Mouse (Mus musculus) heart, embryonic 14.5 days (tissue): Measurements from ENCODE around the gene Ninj1. TPM values are rescaled to one million over a fixed set of nuclear protein-coding genes. Genes with fewer than 3 reads are reported as not detected.

Experiments used
- ATAC-seq: fragments of 200-750 bp; cut with Nextera tagmentation; 2 replicates; pipeline ENCODE4 v1.8.0; 2017; ENCODE audit warnings: low read depth, moderate TSS enrichment; ENCODE audit not compliant: insufficient number of reproducible peaks, insufficient read depth, low FRiP score
- H3K27ac ChIP-seq, 2 experiments: fragments of 200-500 bp in 1 of 2; fragments of 300-500 bp in 1 of 2; sonication (generic) in 1 of 2; replicated peaks in 1 of 2; 2 replicates each; pipeline ENCODE4 v1.5.1; 2012 to 2014; ENCODE audit warnings: low read depth in 2 of 2, low read length in 2 of 2, control low read depth in 1 of 2, mild to moderate bottlenecking in 1 of 2, mixed read lengths in 1 of 2; ENCODE audit not compliant: control insufficient read depth in 1 of 2, insufficient read depth in 1 of 2
- H3K27me3 ChIP-seq: fragments of 300-500 bp; sonication (generic); 2 replicates; pipeline ENCODE4 v1.6.1; 2014; ENCODE audit warnings: mild to moderate bottlenecking, low read length, control low read depth; ENCODE audit not compliant: control insufficient read depth, insufficient read depth
- H3K36me3 ChIP-seq: fragments of 300-500 bp; sonication (generic); 2 replicates; pipeline ENCODE4 v1.6.1; 2014; ENCODE audit warnings: mild to moderate bottlenecking, control low read depth, low read length, mixed read lengths; ENCODE audit not compliant: control insufficient read depth, insufficient read depth
- H3K4me1 ChIP-seq, 2 experiments: fragments of 200-500 bp in 1 of 2; fragments of 300-500 bp in 1 of 2; sonication (generic) in 1 of 2; 2 replicates each; pipeline ENCODE4 v1.6.1; 2012 to 2014; ENCODE audit warnings: low read length in 2 of 2, control low read depth in 1 of 2, mixed read lengths in 1 of 2; ENCODE audit not compliant: control insufficient read depth in 2 of 2, insufficient read depth in 2 of 2
- H3K4me2 ChIP-seq: fragments of 300-500 bp; sonication (generic); 2 replicates; pipeline ENCODE4 v1.6.1; 2014; ENCODE audit warnings: mild to moderate bottlenecking, low read length
- H3K4me3 ChIP-seq, 2 experiments: fragments of 200-500 bp in 1 of 2; fragments of 300-500 bp in 1 of 2; sonication (generic) in 1 of 2; 2 replicates each; pipeline ENCODE4 v1.5.1; 2012 to 2014; ENCODE audit warnings: low read length in 2 of 2, mild to moderate bottlenecking in 2 of 2, control low read depth in 1 of 2, low read depth in 1 of 2, moderate library complexity in 1 of 2; ENCODE audit not compliant: control insufficient read depth in 1 of 2, insufficient read depth in 1 of 2
- H3K9ac ChIP-seq: fragments of 300-500 bp; sonication (generic); 2 replicates; pipeline ENCODE4 v1.6.1; 2014; ENCODE audit warnings: mild to moderate bottlenecking, low read length
- H3K9me3 ChIP-seq: fragments of 300-500 bp; sonication (generic); 2 replicates; pipeline ENCODE4 v1.6.1; 2016; ENCODE audit warnings: low read length, control low read depth; ENCODE audit not compliant: control insufficient read depth
- WGBS: fragments of 180-500 bp; shearing (Covaris S2); extraction: QIAGEN DNeasy Blood & Tissue Kit; methylation state at CpG from one replicate; pipeline ENCODE4 v1.1.7; 2014; 5-methylcytosine and 5-hydroxymethylcytosine counted together
- polyA plus RNA-seq: library from polyadenylated mRNA; unstranded; fragments of >200 nt; fragmentation: Nextera tagmentation; extraction: Ambion mirVana; gene quantifications from 2 replicates; pipeline ENCODE4 v1.2.1, GENCODE M21; 2014

Ninj1 gene
- polyA plus RNA-seq, 1 experiment from 2014 or later: 87.7 TPM

GRCm38 (mm10) chr13:49212711-49213500, 25.6 kb downstream of the Ninj1 start:
- 82% methylated on average over 4 of the region's 4 CpGs for WGBS
- Histone ChIP-seq H3K4me2 (no peak overlapping the region), H3K4me3 (no peak overlapping the region), H3K4me1 (peaks cover 32 to 40% of the 10 kb centered on the region in 2 experiments), H3K27ac (0 out of 4 replicates have a peak overlapping the region, but pooled peaks of 1 of the 2 experiments have one; percentile 42), H3K27me3 (no peaks in the 10 kb centered on the region), H3K9me3 (no peaks in the 10 kb centered on the region), H3K36me3 (peaks cover under 1% of the 10 kb centered on the region), H3K9ac (no peak overlapping the region)
- ATAC-seq: no peak

DNA sequence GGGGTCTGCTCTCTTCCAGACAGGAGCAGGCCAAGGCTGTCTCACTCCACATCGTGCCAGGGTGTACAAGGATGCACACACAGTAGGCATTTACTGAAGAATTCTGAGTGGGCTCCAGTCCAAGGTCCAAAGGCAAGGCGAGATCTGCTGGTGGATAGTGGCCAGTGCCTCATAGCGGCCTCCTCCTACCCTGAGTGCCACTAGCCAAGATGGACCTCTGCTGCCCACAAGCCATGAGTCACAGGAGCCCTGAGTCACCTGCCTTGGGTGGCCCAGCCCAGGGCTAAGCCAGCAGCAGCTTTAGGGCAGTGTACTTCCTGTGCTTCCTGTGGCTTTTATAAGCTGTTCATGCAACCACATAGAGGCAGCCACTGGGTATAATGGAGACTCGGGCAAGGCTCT, 26.2 kb downstream of the Ninj1 start:
- 55% methylated on average over 4 of the region's 4 CpGs for WGBS
- Histone ChIP-seq H3K27me3 (no peaks in the 10 kb centered on the region), H3K9me3 (no peaks in the 10 kb centered on the region), H3K9ac (peak overlapping the region; percentile 41; the same call in 1 of the 2 replicates), H3K27ac (peak overlapping the region in 1 of 2 experiments; percentile 42; a peak in 2 of 4 replicates), H3K4me1 (peaks cover 32 to 40% of the 10 kb centered on the region in 2 experiments), H3K4me3 (no peak overlapping the region), H3K4me2 (peak overlapping the region; percentile 38), H3K36me3 (no peaks in the 10 kb centered on the region)
- ATAC-seq: no peak

- Histone ChIP-seq H3K4me1 (peaks cover 32 to 40% of the 10 kb centered on the region in 2 experiments), H3K36me3 (no peaks in the 10 kb centered on the region), H3K4me2 (peak overlapping the region; percentile 86), H3K27ac (no peak overlapping the region), H3K9ac (peak overlapping the region; percentile 93), H3K9me3 (no peaks in the 10 kb centered on the region), H3K4me3 (peak overlapping the region in 1 of 2 experiments; percentile 86; a peak in 2 of 4 replicates), H3K27me3 (no peaks in the 10 kb centered on the region)
- no peak for ATAC-seq
- 74% methylated on average over 3 of the region's 3 CpGs for WGBS
These were observed 27.2 kb downstream of the Ninj1 start for GRCm38 (mm10) chr13:49214454-49214853.

GRCm38 (mm10) chr13:49215128-49215503, 27.8 kb downstream of the Ninj1 start:
- H3K36me3 ChIP-seq: no peaks in the 10 kb centered on the region
- no peaks in the 10 kb centered on the region for H3K9me3 ChIP-seq
- peak overlapping the region; percentile 86 to 95 for H3K4me3 ChIP-seq
- 0 out of 2 replicates have a peak, but pooled peaks have one; percentile 0 for ATAC-seq
- H3K27me3 ChIP-seq: no peaks in the 10 kb centered on the region
- WGBS: 7% methylated on average over 5 of the region's 5 CpGs
- H3K4me1 ChIP-seq: peaks cover 32 to 40% of the 10 kb centered on the region in 2 experiments
- peak overlapping the region; percentile 86 for H3K4me2 ChIP-seq
- H3K9ac ChIP-seq: peak overlapping the region; percentile 93
- H3K27ac ChIP-seq: peak overlapping the region; percentile 73 to 93

- Histone ChIP-seq H3K27ac (peak within 1 kb of the TSS; percentile 91 to 93), H3K4me2 (peak within 1 kb of the TSS; percentile 86), H3K4me3 (peak within 1 kb of the TSS; percentile 86 to 95), H3K9me3 (no peaks in the 10 kb centered on the region), H3K27me3 (no peaks in the 10 kb centered on the region), H3K4me1 (peaks cover 32 to 39% of the 10 kb centered on the region in 2 experiments), H3K9ac (peak within 1 kb of the TSS; percentile 93), H3K36me3 (no peaks in the 10 kb centered on the region)
- under 1% methylated on average over 73 of the region's 78 CpGs for WGBS
- ATAC-seq: peak; percentile 89
These were observed 28.4 kb downstream of the Ninj1 start, which contains the start of gene Card19 for GRCm38 (mm10) chr13:49215504-49216219. Gene Card19, minus strand, starts transcription at chr13:49216037.

DNA sequence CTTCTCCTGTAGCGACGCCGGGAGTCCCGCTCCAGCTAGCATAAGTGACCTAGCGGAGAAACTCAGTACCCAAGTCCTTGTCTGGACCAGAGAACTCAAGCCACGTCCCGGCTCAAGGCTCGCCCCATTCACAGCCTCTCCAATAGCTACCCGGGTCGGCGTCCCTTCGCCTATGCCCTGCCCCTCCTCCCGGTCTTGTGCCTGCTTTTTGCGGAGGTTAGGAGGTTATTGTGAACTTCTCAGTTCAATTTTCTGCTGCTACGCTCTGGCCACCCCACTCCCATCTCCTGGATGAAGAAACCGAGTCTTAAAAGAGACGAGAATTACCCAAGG, 28.9 kb downstream of the Ninj1 start:
- Histone ChIP-seq H3K36me3 (no peaks in the 10 kb centered on the region), H3K9me3 (no peaks in the 10 kb centered on the region), H3K4me2 (peak overlapping the region; percentile 86), H3K9ac (peak overlapping the region; percentile 93), H3K4me3 (peak overlapping the region; percentile 86 to 95), H3K4me1 (peaks cover 32 to 36% of the 10 kb centered on the region in 2 experiments), H3K27ac (peak overlapping the region; percentile 91 to 93), H3K27me3 (no peaks in the 10 kb centered on the region)
- 4% methylated on average over 17 of the region's 17 CpGs for WGBS
- ATAC-seq: peak; percentile 36

DNA sequence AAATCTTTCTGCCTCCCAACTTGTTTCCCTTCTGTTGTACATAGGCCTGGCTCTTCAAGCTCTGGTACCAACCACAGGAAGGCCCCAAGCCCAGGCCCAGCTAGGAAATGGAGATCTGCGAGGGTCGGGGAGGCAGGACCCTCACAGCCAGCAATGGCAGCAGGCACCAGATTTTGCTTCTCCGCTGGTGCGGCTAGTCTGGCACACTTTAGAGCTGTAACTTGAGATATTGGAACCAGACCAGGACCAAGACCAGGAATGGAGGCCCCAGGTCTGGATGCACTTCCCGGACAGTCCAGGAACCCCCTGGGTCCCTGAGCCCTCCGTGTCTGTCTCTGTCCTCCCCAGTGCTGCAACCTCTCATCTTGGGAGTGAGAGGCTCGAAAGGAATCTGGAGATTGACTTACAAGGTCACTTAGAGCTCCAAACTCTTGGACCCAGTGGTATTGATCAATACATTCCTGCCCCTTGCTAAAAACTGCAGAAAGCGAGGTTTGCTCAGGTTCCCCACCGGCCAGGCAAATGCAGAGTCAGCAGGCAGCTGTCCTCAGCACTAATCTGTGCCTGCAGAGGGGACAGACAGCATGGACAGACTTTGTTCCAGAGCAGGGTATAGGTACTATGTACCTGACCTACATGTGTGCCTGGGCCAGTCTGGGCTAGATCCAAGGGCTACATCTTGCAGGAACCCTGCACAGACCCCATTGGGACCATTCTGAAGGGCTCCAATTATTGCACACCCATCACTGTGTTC, 29.7 kb downstream of the Ninj1 start:
- Histone ChIP-seq H3K27me3 (no peaks in the 10 kb centered on the region), H3K4me3 (no peak overlapping the region), H3K9ac (no peak overlapping the region), H3K36me3 (no peaks in the 10 kb centered on the region), H3K27ac (peak overlapping the region in 1 of 2 experiments; percentile 93; a peak in 2 of 4 replicates), H3K4me2 (peak overlapping the region; percentile 86), H3K4me1 (peaks cover 28 to 32% of the 10 kb centered on the region in 2 experiments), H3K9me3 (no peaks in the 10 kb centered on the region)
- no peak for ATAC-seq
- 55% methylated on average over 9 of the region's 9 CpGs for WGBS
